Mouse (Mus musculus) midbrain, embryonic 14.5 days (tissue): Measurements from ENCODE around the gene Lipk. TPM values are rescaled to one million over a fixed set of nuclear protein-coding genes. Genes with fewer than 3 reads are reported as not detected.

Source experiments
- ATAC-seq: fragments of 200-750 bp; cut with Nextera tagmentation; 2 replicates; pipeline ENCODE4 v1.8.0; 2017; ENCODE audit warnings: moderate number of reproducible peaks, moderate library complexity; ENCODE audit not compliant: low FRiP score, low TSS enrichment
- DNase-seq: peaks from one replicate; pipeline ENCODE4 v3.0.0-alpha.2; 2015
- H3K27ac ChIP-seq: fragments of 300-500 bp; sonication (generic); replicated peaks from 2 replicates; pipeline ENCODE4 v1.5.1; 2014; ENCODE audit warnings: mild to moderate bottlenecking, low read depth, low read length, moderate library complexity
- H3K27me3 ChIP-seq: fragments of 300-500 bp; sonication (generic); 2 replicates; pipeline ENCODE4 v1.6.1; 2014; ENCODE audit warnings: low read length, control low read depth, mixed read lengths; ENCODE audit not compliant: control insufficient read depth, insufficient read depth
- H3K36me3 ChIP-seq: fragments of 300-500 bp; sonication (generic); 2 replicates; pipeline ENCODE4 v1.6.1; 2014; ENCODE audit warnings: low read length, control low read depth; ENCODE audit not compliant: control insufficient read depth, insufficient read depth
- H3K4me1 ChIP-seq: fragments of 300-500 bp; sonication (generic); 2 replicates; pipeline ENCODE4 v1.6.1; 2014; ENCODE audit warnings: mild to moderate bottlenecking, antibody characterized with exemption, low read length, control low read depth; ENCODE audit not compliant: control insufficient read depth, insufficient read depth
- H3K4me2 ChIP-seq: fragments of 300-500 bp; sonication (generic); 2 replicates; pipeline ENCODE4 v1.6.1; 2014; ENCODE audit warnings: mild to moderate bottlenecking, low read length, moderate library complexity
- H3K4me3 ChIP-seq: fragments of 300-500 bp; sonication (generic); replicated peaks from 2 replicates; pipeline ENCODE4 v1.5.1; 2014; ENCODE audit warnings: low read depth, low read length
- H3K9ac ChIP-seq: fragments of 300-500 bp; sonication (generic); replicated peaks from 2 replicates; pipeline ENCODE4 v1.6.1; 2014; ENCODE audit warnings: mild to moderate bottlenecking, low read length, moderate library complexity
- H3K9me3 ChIP-seq: fragments of 300-500 bp; sonication (generic); 2 replicates; pipeline ENCODE4 v1.6.1; 2016; ENCODE audit warnings: low read length, control low read depth, mixed read lengths; ENCODE audit not compliant: control insufficient read depth
- WGBS: fragments of 180-500 bp; shearing (Covaris S2); extraction: QIAGEN DNeasy Blood & Tissue Kit; methylation state at CpG from one replicate; pipeline ENCODE4 v1.1.7; 2014; 5-methylcytosine and 5-hydroxymethylcytosine counted together
- polyA plus RNA-seq: library from polyadenylated mRNA; unstranded; fragments of >200 nt; fragmentation: Nextera tagmentation; extraction: Ambion mirVana; gene quantifications from 2 replicates; pipeline ENCODE4 v1.2.1, GENCODE M21; 2014

Gene Lipk
- polyA plus RNA-seq, 1 experiment from 2014 or later, result not detected

- no peak overlapping the region for H3K9ac ChIP-seq
- DNase-seq, result no peak
- no peak overlapping the region for H3K27ac ChIP-seq
- 91% methylated on average over 3 of the region's 3 CpGs for WGBS
- H3K9me3 ChIP-seq, result no peaks in the 10 kb centered on the region
- H3K4me1 ChIP-seq, result no peaks in the 10 kb centered on the region
- H3K4me3 ChIP-seq, result no peak overlapping the region
- ATAC-seq, result no peak
- no peaks in the 10 kb centered on the region for H3K36me3 ChIP-seq
- H3K27me3 ChIP-seq, result no peaks in the 10 kb centered on the region
- H3K4me2 ChIP-seq, result no peak overlapping the region
These were observed 43.4 kb downstream of the Lipk start for GRCm38 (mm10) chr19:34051502-34051901.

GRCm38 (mm10) chr19:34063547-34063946, 55.5 kb downstream of the Lipk start:
- Histone ChIP-seq H3K4me1 (no peaks in the 10 kb centered on the region), H3K36me3 (no peaks in the 10 kb centered on the region), H3K27me3 (no peaks in the 10 kb centered on the region), H3K4me3 (no peak overlapping the region), H3K9ac (no peak overlapping the region), H3K4me2 (no peak overlapping the region), H3K9me3 (no peaks in the 10 kb centered on the region), H3K27ac (no peak overlapping the region)
- ATAC-seq (no peak), DNase-seq (no peak)
- WGBS, result 43% methylated on average over 1 of the region's 1 CpGs

DNA sequence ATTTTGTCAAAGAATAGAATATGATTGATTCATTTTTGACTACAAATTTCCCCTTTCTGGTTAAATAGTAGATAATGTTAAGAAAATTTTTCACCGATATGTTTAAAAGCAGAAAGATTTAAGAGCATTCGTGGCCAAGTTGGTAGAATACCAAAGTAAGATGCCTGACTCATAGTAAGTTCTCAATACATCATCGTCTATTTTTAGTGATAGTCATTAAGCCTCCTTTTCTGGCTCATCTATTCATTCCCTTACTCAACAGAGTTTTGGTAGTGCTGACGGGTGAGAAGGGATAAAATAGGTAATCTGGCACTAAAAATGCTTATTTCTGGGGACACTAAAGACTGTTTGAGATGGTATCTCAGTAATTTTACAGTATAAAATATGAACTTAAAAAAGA, 56.0 kb downstream of the Lipk start:
- Histone ChIP-seq H3K27ac (no peak overlapping the region), H3K9me3 (no peaks in the 10 kb centered on the region), H3K27me3 (no peaks in the 10 kb centered on the region), H3K36me3 (no peaks in the 10 kb centered on the region), H3K4me2 (no peak overlapping the region), H3K4me1 (no peaks in the 10 kb centered on the region), H3K4me3 (no peak overlapping the region), H3K9ac (no peak overlapping the region)
- no peak for DNase-seq
- 89% methylated on average over 4 of the region's 4 CpGs for WGBS
- no peak for ATAC-seq

DNA sequence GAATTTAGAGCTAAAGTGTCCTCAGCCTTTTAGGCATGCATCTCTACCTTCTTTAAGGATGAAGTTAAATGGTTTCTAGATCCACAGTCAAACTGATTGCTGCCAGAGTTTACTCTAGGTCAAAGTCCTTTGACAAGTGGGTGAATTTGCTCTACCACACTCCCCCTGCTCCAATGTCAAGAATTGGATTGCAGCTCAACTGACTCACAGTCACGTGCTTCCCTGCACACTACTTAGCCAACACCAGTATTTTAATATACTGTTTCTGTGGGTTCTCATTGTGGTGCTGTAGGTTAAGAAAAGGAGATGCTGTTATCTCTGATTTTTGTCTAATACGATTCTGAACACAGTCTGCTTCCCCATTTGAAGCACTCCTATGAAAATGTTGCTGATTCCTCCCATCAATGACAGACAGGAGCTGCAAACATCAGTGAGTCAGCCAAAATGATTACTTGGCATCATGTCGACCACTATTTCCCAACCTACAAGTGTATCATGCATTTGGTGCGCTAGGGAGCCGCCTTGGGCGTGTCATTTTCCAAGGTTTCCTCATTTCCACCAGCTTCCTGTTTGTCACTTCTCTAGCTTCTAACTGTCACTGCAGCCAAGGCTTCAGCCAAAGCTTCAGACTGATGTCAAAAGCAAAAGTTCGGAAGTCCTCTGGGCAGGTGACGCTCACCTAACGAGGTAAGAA, 58.8 kb downstream of the Lipk start, which contains the start of gene Lipn:
TSS of gene Lipn (plus strand) at position 580 of the 694 bp plus-strand sequence.
- DNase-seq (no peak), ATAC-seq (no peak)
- 86% methylated on average over 9 of the region's 9 CpGs for WGBS
- no peak within 1 kb of the TSS for H3K9ac ChIP-seq
- no peak within 1 kb of the TSS for H3K4me2 ChIP-seq
- H3K9me3 ChIP-seq, result no peaks in the 10 kb centered on the region
- H3K4me3 ChIP-seq, result no peak within 1 kb of the TSS
- H3K36me3 ChIP-seq, result no peaks in the 10 kb centered on the region
- no peaks in the 10 kb centered on the region for H3K4me1 ChIP-seq
- no peak within 1 kb of the TSS for H3K27ac ChIP-seq
- no peaks in the 10 kb centered on the region for H3K27me3 ChIP-seq

GRCm38 (mm10) chr19:34074239-34074638, 66.1 kb downstream of the Lipk start:
- Histone ChIP-seq H3K4me2 (no peak overlapping the region), H3K27ac (no peak overlapping the region), H3K4me1 (no peaks in the 10 kb centered on the region), H3K9ac (no peak overlapping the region), H3K27me3 (no peaks in the 10 kb centered on the region), H3K4me3 (no peak overlapping the region), H3K36me3 (no peaks in the 10 kb centered on the region), H3K9me3 (no peaks in the 10 kb centered on the region)
- DNase-seq, result no peak
- ATAC-seq, result no peak

DNA sequence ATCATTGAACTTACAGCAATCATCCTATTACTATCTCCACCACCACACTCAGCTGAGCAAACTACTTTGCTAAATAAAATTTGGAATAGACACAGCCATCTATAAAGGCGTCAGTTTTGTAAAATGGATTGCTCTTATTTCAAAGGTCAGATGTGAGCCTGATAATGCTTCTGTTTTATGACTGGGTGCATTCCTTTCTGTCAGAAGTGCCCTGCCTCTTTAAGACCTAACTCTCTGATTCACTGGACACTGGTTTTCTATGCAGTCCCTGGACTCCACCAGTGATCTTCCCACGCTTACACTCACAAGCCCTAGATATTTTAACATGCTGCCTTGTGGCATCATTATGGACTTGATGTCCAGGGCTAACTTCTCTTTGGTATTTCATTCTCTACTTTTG, 70.0 kb downstream of the Lipk start:
- WGBS, result 89% methylated on average over 2 of the region's 2 CpGs
- Histone ChIP-seq H3K4me2 (no peak overlapping the region), H3K27me3 (no peaks in the 10 kb centered on the region), H3K9me3 (no peaks in the 10 kb centered on the region), H3K4me1 (no peaks in the 10 kb centered on the region), H3K27ac (no peak overlapping the region), H3K36me3 (no peaks in the 10 kb centered on the region), H3K4me3 (no peak overlapping the region), H3K9ac (no peak overlapping the region)
- ATAC-seq (no peak), DNase-seq (no peak)

DNA sequence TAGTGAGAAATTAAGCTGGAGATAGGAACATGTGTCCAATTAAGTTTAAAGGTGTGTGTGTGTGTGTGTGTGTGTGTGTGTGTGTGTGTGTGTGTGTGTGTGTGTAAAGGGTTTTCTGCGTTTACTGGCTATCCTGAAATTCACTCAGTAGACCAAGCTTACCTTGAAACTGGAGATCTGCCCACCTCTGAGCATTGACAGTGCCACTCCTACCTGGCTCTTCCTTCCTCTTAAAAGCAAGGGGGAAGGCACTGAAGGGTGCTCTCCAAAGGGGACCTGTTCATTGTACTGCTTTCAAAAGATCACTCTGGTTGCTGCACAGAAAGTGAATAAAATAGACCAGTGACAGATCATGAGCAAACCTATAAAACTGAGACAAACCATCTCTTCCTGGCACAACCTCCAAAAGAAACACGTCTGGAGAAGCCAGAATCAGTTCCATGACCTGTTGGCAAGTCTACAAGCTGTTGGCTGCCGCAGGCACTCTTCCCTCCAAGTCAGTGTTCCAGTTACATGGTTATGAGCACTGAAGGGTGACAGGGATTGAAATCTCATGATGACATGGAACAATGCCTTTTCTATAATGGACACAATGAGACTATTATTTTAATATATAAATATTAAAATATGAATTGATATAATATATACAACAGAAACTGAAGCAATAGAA, 81.1 kb downstream of the Lipk start:
- no peak for ATAC-seq
- WGBS, result 78% methylated on average over 3 of the region's 3 CpGs
- Histone ChIP-seq H3K4me2 (no peak overlapping the region), H3K4me1 (no peaks in the 10 kb centered on the region), H3K36me3 (no peaks in the 10 kb centered on the region), H3K9ac (no peak overlapping the region), H3K9me3 (no peaks in the 10 kb centered on the region), H3K27me3 (no peaks in the 10 kb centered on the region), H3K4me3 (no peak overlapping the region), H3K27ac (no peak overlapping the region)
- DNase-seq, result no peak

DNA sequence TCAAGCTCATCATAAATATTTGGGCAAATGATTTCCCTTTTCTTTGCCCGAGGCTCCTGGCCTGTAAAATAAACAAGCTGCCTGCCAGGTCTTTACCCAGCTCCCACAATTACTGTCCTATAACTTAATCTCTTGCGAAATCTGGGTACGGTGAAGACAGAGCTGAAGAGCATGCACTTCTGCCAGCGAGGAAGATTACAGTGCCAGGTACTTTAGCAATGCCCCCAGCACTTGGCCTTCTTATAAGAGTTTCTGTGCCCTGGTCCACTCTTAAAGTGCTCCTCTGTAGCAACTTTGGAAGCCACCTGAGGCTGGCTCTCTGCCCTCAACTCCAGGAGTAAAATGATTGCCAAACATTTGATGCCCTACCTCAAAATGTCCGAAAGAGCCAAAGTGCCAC, 87.3 kb downstream of the Lipk start:
- Histone ChIP-seq H3K9ac (no peak overlapping the region), H3K27ac (no peak overlapping the region), H3K4me1 (no peaks in the 10 kb centered on the region), H3K36me3 (no peaks in the 10 kb centered on the region), H3K27me3 (no peaks in the 10 kb centered on the region), H3K9me3 (no peaks in the 10 kb centered on the region), H3K4me2 (no peak overlapping the region), H3K4me3 (no peak overlapping the region)
- ATAC-seq (no peak), DNase-seq (no peak)
- 87% methylated on average over 5 of the region's 5 CpGs for WGBS

- Histone ChIP-seq H3K9ac (no peak overlapping the region), H3K4me2 (no peak overlapping the region), H3K36me3 (no peaks in the 10 kb centered on the region), H3K27me3 (no peaks in the 10 kb centered on the region), H3K4me1 (no peaks in the 10 kb centered on the region), H3K27ac (no peak overlapping the region), H3K9me3 (no peaks in the 10 kb centered on the region), H3K4me3 (no peak overlapping the region)
- ATAC-seq (no peak), DNase-seq (no peak)
- 88% methylated on average over 1 of the region's 1 CpGs for WGBS
These were observed 88.1 kb downstream of the Lipk start for GRCm38 (mm10) chr19:34096228-34096627.
